Mouse (Mus musculus) ES-Bruce4 (cell line): ENCODE results near the gene Zbtb9.

ENCODE experiments used
- CTCF ChIP-seq: IDR thresholded peaks from one replicate; pipeline ENCODE4 v1.8.1; 2011; ENCODE audit warnings: low read depth, low read length
- EP300 ChIP-seq: IDR thresholded peaks from 2 replicates; pipeline ENCODE4 v1.6.1; 2011; ENCODE audit warnings: low read depth, low read length; ENCODE audit not compliant: insufficient read depth
- POLR2A ChIP-seq: IDR thresholded peaks from one replicate; pipeline ENCODE4 v1.8.1; 2011; ENCODE audit warnings: low read length; ENCODE audit not compliant: insufficient read depth

- TF ChIP-seq POLR2A, result no peak
- no peak for TF ChIP-seq EP300
- TF ChIP-seq CTCF, result no peak
Observed at GRCm38 (mm10) chr17:27008277-27008676, 35.3 kb downstream of the Zbtb9 start.
